Comparison of ENCODE assay signal across 28 mouse cellular contexts in genomic region chr5:17715206-17715605, GRCm38 (mm10).
DNase-seq lines count a peak whose midpoint lies in the region; ATAC-seq and TF ChIP-seq lines count a peak whose summit lies in the region.
"Had no signal": no experiment of that assay in that cellular context is flagged by ENCODE, and none has a peak within 500 bp of the region (broad histone marks: within the 10 kb centered on the region; RNA-seq: fewer than 3 reads in every experiment).

No protein-coding gene starts in this region.

- WGBS in kidney, embryonic 14.5 days = 41% methylated on average over 1 of the region's 1 CpGs
- WGBS in kidney, embryonic 16.5 days = 54% methylated on average over 1 of the region's 1 CpGs
- WGBS in kidney, adult 2 months = 75% methylated on average over 1 of the region's 1 CpGs
- 86% methylated on average over 1 of the region's 1 CpGs for WGBS in large intestine, adult 2 months

- H3K36me3 ChIP-seq in kidney, embryonic 14.5 days (ENCODE audit: control insufficient read depth, insufficient read depth, low read length) = peaks cover 11% of the 10 kb centered on the region; the same call in 1 of the 2 replicates
- H3K36me3 ChIP-seq in kidney, embryonic 16.5 days (ENCODE audit: insufficient read depth, low read length) = 0 out of 2 replicates have a peak, but pooled peaks cover 5% of the 10 kb centered on the region
- no peaks in the 10 kb centered on the region; the same call in 1 of the 2 replicates for H3K36me3 ChIP-seq in kidney, adult 2 months (ENCODE audit: control insufficient read depth, insufficient read depth, low read length)
- H3K36me3 ChIP-seq: embryonic facial prominence, embryonic 13.5 days; embryonic facial prominence, embryonic 15.5 days; forebrain, embryonic 10.5 days; forebrain, embryonic 12.5 days; G1E had no signal

- H3K4me1 ChIP-seq in kidney, embryonic 14.5 days (ENCODE audit: control insufficient read depth, insufficient read depth, low read length) = no peaks in the 10 kb centered on the region
- H3K4me1 ChIP-seq in kidney, embryonic 16.5 days (ENCODE audit: insufficient read depth, low read length) = no peaks in the 10 kb centered on the region
- no peaks in the 10 kb centered on the region for H3K4me1 ChIP-seq in kidney, adult 2 months (ENCODE audit: control insufficient read depth, insufficient read depth, low read length)
- H3K4me1 ChIP-seq: embryonic facial prominence, embryonic 13.5 days; embryonic facial prominence, embryonic 15.5 days; forebrain, embryonic 10.5 days; forebrain, embryonic 12.5 days had no signal

- H3K27me3 ChIP-seq in kidney, embryonic 14.5 days (ENCODE audit: control insufficient read depth, insufficient read depth, low read length) = no peaks in the 10 kb centered on the region
- no peaks in the 10 kb centered on the region for H3K27me3 ChIP-seq in kidney, embryonic 16.5 days (ENCODE audit: insufficient read depth, low read length)
- no peaks in the 10 kb centered on the region for H3K27me3 ChIP-seq in kidney, adult 2 months (replicated peaks; ENCODE audit: control insufficient read depth, insufficient read depth, low read length)
- H3K27me3 ChIP-seq: CH12.LX; embryonic facial prominence, embryonic 13.5 days; embryonic facial prominence, embryonic 15.5 days; forebrain, embryonic 12.5 days; Patski had no signal

- no peaks in the 10 kb centered on the region for H3K9me3 ChIP-seq in kidney, embryonic 14.5 days (ENCODE audit: control insufficient read depth, low read length)
- H3K9me3 ChIP-seq in kidney, embryonic 16.5 days (ENCODE audit: low read length) = no peaks in the 10 kb centered on the region
- H3K9me3 ChIP-seq: embryonic facial prominence, embryonic 13.5 days; embryonic facial prominence, embryonic 15.5 days; forebrain, embryonic 10.5 days; forebrain, embryonic 12.5 days; G1E had no signal

- peak; percentile 39; the same call in 1 of the 2 replicates for ATAC-seq in kidney, embryonic 14.5 days (ENCODE audit: low FRiP score, low TSS enrichment)
- peak; percentile 73 for ATAC-seq in kidney, embryonic 16.5 days (ENCODE audit: low FRiP score, low TSS enrichment)
- ATAC-seq: activated CD4-positive, CD25-positive, alpha-beta regulatory T cell, adult 4 months; CD4-positive, CD25-positive, alpha-beta regulatory T cell, adult 4 months; forebrain, embryonic 14.5 days; forebrain, embryonic 16.5 days; Patski had no signal

- no peak for DNase-seq in kidney, adult 11 months
- DNase-seq in kidney, adult 2 months = no peak
- peak; percentile 29 for DNase-seq in large intestine, adult 2 months (ENCODE audit: low read depth, low spot score)
- DNase-seq: adrenal gland, adult 2 months; adrenal gland, postnatal 10 days; adrenal gland, postnatal 25 days; B cell, adult 2 months; cerebellum, adult 11 months; cerebellum, adult 18-20 months; cerebellum, adult 8-10 months; cerebellum, adult 9-11 months; cerebellum, postnatal 14 days; cerebellum, postnatal 36 days; embryo, embryonic 11 days had no signal

- H3K27ac ChIP-seq in kidney, embryonic 14.5 days (ENCODE audit: low read depth, low read length) = no peak overlapping the region
- H3K27ac ChIP-seq in kidney, embryonic 16.5 days (ENCODE audit: low read length) = no peak overlapping the region
- H3K27ac ChIP-seq in kidney, adult 2 months (ENCODE audit: insufficient read depth, low read depth, low read length) = no peak overlapping the region
- H3K27ac ChIP-seq: embryonic facial prominence, embryonic 13.5 days; embryonic facial prominence, embryonic 15.5 days; forebrain, embryonic 10.5 days; forebrain, embryonic 12.5 days had no signal

- no peak overlapping the region for H3K4me3 ChIP-seq in kidney, embryonic 14.5 days (ENCODE audit: low read length)
- no peak overlapping the region for H3K4me3 ChIP-seq in kidney, embryonic 16.5 days (ENCODE audit: low read length)
- no peak overlapping the region for H3K4me3 ChIP-seq in kidney, adult 2 months (ENCODE audit: insufficient read depth, low read depth, low read length)
- H3K4me3 ChIP-seq: embryonic facial prominence, embryonic 13.5 days; embryonic facial prominence, embryonic 15.5 days; erythroblast, embryonic 14.5 days; forebrain, embryonic 10.5 days; forebrain, embryonic 12.5 days had no signal

- no peak overlapping the region for H3K4me2 ChIP-seq in kidney, embryonic 14.5 days (replicated peaks; ENCODE audit: low read depth, low read length)
- no peak overlapping the region for H3K4me2 ChIP-seq in kidney, embryonic 16.5 days (replicated peaks; ENCODE audit: low read depth, low read length)
- H3K4me2 ChIP-seq: embryonic facial prominence, embryonic 13.5 days; embryonic facial prominence, embryonic 15.5 days; forebrain, embryonic 12.5 days had no signal

- no peak for TF ChIP-seq POLR2A in kidney, adult 2 months (IDR thresholded peaks at IDR 0.05; ENCODE audit: low read depth, low read length)

- no peak for TF ChIP-seq CTCF in kidney, adult 2 months (conservative IDR thresholded peaks at IDR 0.05; ENCODE audit: insufficient read depth, insufficient read length, low read depth, low read length)

- no peak overlapping the region for H3K9ac ChIP-seq in kidney, embryonic 14.5 days (ENCODE audit: low read depth, low read length)
- H3K9ac ChIP-seq in kidney, embryonic 16.5 days (replicated peaks; ENCODE audit: low read length) = no peak overlapping the region
- H3K9ac ChIP-seq: embryonic facial prominence, embryonic 13.5 days; embryonic facial prominence, embryonic 15.5 days; forebrain, embryonic 12.5 days had no signal
